Mouse (Mus musculus) adrenal gland, postnatal 4 days (tissue): ENCODE results near the gene Tmem87b. TPM values are rescaled to one million over a fixed set of nuclear protein-coding genes. Genes with fewer than 3 reads are reported as not detected.

Experiments
- DNase-seq, 2 experiments: peaks; one replicate each; pipeline ENCODE4 v3.0.0; 2021 to 2022; ENCODE audit warnings: low spot score in 2 of 2, mixed read lengths in 2 of 2
- total RNA-seq, 2 experiments: library from RNA; stranded (reverse); gene quantifications; 2 replicates each; pipeline ENCODE4 v1.2.3; 2021

Gene Tmem87b
- total RNA-seq, 2 experiments from 2014 or later, result 44.8 to 45.7 TPM

- DNase-seq, result no peak
These were observed 67.4 kb downstream of the Tmem87b start for GRCm38 (mm10) chr2:128885225-128885811.

GRCm38 (mm10) chr2:128887866-128888550 lies 70.1 kb downstream of the Tmem87b start:
- no peak for DNase-seq

GRCm38 (mm10) chr2:128890661-128891335 lies 72.9 kb downstream of the Tmem87b start:
- DNase-seq, result no peak

GRCm38 (mm10) chr2:128892180-128892721 lies 74.3 kb downstream of the Tmem87b start:
- DNase-seq, result no peak

- DNase-seq, result no peak
These were observed 84.9 kb downstream of the Tmem87b start for GRCm38 (mm10) chr2:128902843-128903242.

- DNase-seq, result no peak
These were observed 85.7 kb downstream of the Tmem87b start for GRCm38 (mm10) chr2:128903661-128904060.

Other genes starting within 250 kb of the Tmem87b start
- gene Spdye4c, start 226.9 kb upstream of the Tmem87b start, total RNA-seq, result not detected
- gene Anapc1, start 130.7 kb upstream of the Tmem87b start, total RNA-seq, result 100 to 1,000 TPM in 1 of 2 experiments, 10 to 100 TPM in 1; 96.7 to 103 TPM
- 10 to 100 TPM; 15.5 to 16.8 TPM for gene Mertk, start 119.2 kb upstream of the Tmem87b start, total RNA-seq
- 1 to 10 TPM; 5.3 to 6.0 TPM for gene Fbln7, start 44.9 kb downstream of the Tmem87b start, total RNA-seq
- gene Zc3h8, start 126.0 kb downstream of the Tmem87b start, total RNA-seq, result 1 to 10 TPM; 3.7 to 4.1 TPM
- 10 to 100 TPM; 13.3 to 17.0 TPM for gene Zc3h6, start 149.3 kb downstream of the Tmem87b start, total RNA-seq
- 10 to 100 TPM; 10.9 to 11.6 TPM for gene Gm10762, start 149.6 kb downstream of the Tmem87b start, total RNA-seq
- gene Vinac1, start 230.1 kb downstream of the Tmem87b start, total RNA-seq, result under 1 TPM; 0.14 to 0.25 TPM
- gene Ttl, start 247.8 kb downstream of the Tmem87b start, total RNA-seq, result 10 to 100 TPM; 15.5 to 18.1 TPM